Mouse (Mus musculus): ENCODE results near the gene Zkscan16. TPM values are rescaled to one million over a fixed set of nuclear protein-coding genes. Genes with fewer than 3 reads are reported as not detected.
A peak's percentile ranks its signal among the peaks of the same experiment; 100 is the strongest.

Gene Zkscan16
- total RNA-seq (2021) = not detected
- long read RNA-seq, experiment 1 = 0 reads
- long read RNA-seq, experiment 2 = 0 reads

GRCm38 (mm10) chr4:58943420-58944205 is at the start of gene Zkscan16:
TSS of gene Zkscan16 (plus strand) at chr4:58943628.
- peak; percentile 83 for DNase-seq
- intact Hi-C loops (cut with DNase I) = no loop called here
- Histone ChIP-seq H3K27ac (no peak within 1 kb of the TSS), H3K4me3 (peak within 1 kb of the TSS; percentile 87)
- no peak for TF ChIP-seq CTCF (IDR thresholded peaks at IDR 0.05)

GRCm38 (mm10) chr4:58894399-58894798 is 49.0 kb upstream of the Zkscan16 start:
- DNase-seq = no peak
- no peak overlapping the region for H3K4me3 ChIP-seq
- TF ChIP-seq CTCF (IDR thresholded peaks at IDR 0.05) = no peak
- intact Hi-C loops (cut with DNase I) = no loop called here
- no peak overlapping the region for H3K27ac ChIP-seq

- H3K27ac ChIP-seq = no peak overlapping the region; the same call in 1 of the 2 replicates
- DNase-seq = no peak
- TF ChIP-seq CTCF (IDR thresholded peaks at IDR 0.05) = no peak
- no peak overlapping the region for H3K4me3 ChIP-seq
- intact Hi-C loops (cut with DNase I) = no loop called here
These were observed 46.0 kb upstream of the Zkscan16 start for GRCm38 (mm10) chr4:58897436-58897835.

GRCm38 (mm10) chr4:58898318-58898717 is 45.1 kb upstream of the Zkscan16 start:
- Histone ChIP-seq H3K27ac (peak overlapping the region; percentile 1; the same call in 1 of the 2 replicates), H3K4me3 (no peak overlapping the region)
- DNase-seq = no peak
- TF ChIP-seq CTCF (IDR thresholded peaks at IDR 0.05) = no peak
- intact Hi-C loops (cut with DNase I) = no loop called here

GRCm38 (mm10) chr4:58907453-58907852 is 36.0 kb upstream of the Zkscan16 start:
- intact Hi-C loops (cut with DNase I) = no loop called here
- peak overlapping the region; percentile 7; the same call in 1 of the 2 replicates for H3K4me3 ChIP-seq
- TF ChIP-seq CTCF (IDR thresholded peaks at IDR 0.05) = no peak
- DNase-seq = no peak
- H3K27ac ChIP-seq = no peak overlapping the region

- Histone ChIP-seq H3K27ac (peak overlapping the region; percentile 99), H3K4me3 (peak overlapping the region; percentile 97)
- TF ChIP-seq CTCF (IDR thresholded peaks at IDR 0.05) = no peak
- DNase-seq = no peak
- intact Hi-C loops (cut with DNase I) = loop anchor here (5.0 kb wide), 2 partner anchors 33 to 77 kb away; partner anchors contain the start of gene Ptgr1
These were observed 33.0 kb upstream of the Zkscan16 start for GRCm38 (mm10) chr4:58910175-58911068.

GRCm38 (mm10) chr4:58911069-58911830 is 32.2 kb upstream of the Zkscan16 start:
- intact Hi-C loops (cut with DNase I) = loop anchor here (5.0 kb wide), 2 partner anchors 34 to 76 kb away; partner anchors contain the start of gene Ptgr1
- DNase-seq = peak; percentile 83
- peak overlapping the region; percentile 99 for H3K27ac ChIP-seq
- TF ChIP-seq CTCF (IDR thresholded peaks at IDR 0.05) = no peak
- peak overlapping the region; percentile 97 for H3K4me3 ChIP-seq

- Histone ChIP-seq H3K4me3 (peak overlapping the region; percentile 97), H3K27ac (peak overlapping the region; percentile 99)
- peak; percentile 91 for DNase-seq
- no peak for TF ChIP-seq CTCF (IDR thresholded peaks at IDR 0.05)
- intact Hi-C loops (cut with DNase I) = loop anchor here (5.0 kb wide), 2 partner anchors 35 to 75 kb away; partner anchors contain the start of gene Ptgr1
These were observed 31.4 kb upstream of the Zkscan16 start for GRCm38 (mm10) chr4:58911831-58912628.

- peak within 1 kb of the TSS; percentile 97 for H3K4me3 ChIP-seq
- TF ChIP-seq CTCF (IDR thresholded peaks at IDR 0.05) = no peak
- intact Hi-C loops (cut with DNase I) = loop anchor here (5.0 kb wide), 2 partner anchors 35 to 75 kb away; partner anchors contain the start of gene Ptgr1
- H3K27ac ChIP-seq = peak within 1 kb of the TSS; percentile 99
- DNase-seq = peak; percentile 92
These were observed 30.6 kb upstream of the Zkscan16 start, which contains the start of gene Ecpas for GRCm38 (mm10) chr4:58912629-58913335. TSS of gene Ecpas (minus strand) at chr4:58912749.

- H3K4me3 ChIP-seq = peak overlapping the region; percentile 97
- H3K27ac ChIP-seq = peak overlapping the region; percentile 99
- TF ChIP-seq CTCF (IDR thresholded peaks at IDR 0.05) = no peak
- DNase-seq = no peak
- intact Hi-C loops (cut with DNase I) = loop anchor here (5.0 kb wide), 2 partner anchors 36 to 74 kb away; partner anchors contain the start of gene Ptgr1
These were observed 29.9 kb upstream of the Zkscan16 start for GRCm38 (mm10) chr4:58913336-58914026.

Measured in gastrocnemius, adult 2 months (tissue).